Mouse (Mus musculus) heart, embryonic 11.5 days (tissue): ENCODE measurements around the gene Ipo13. TPM values are rescaled to one million over a fixed set of nuclear protein-coding genes. Genes with fewer than 3 reads are reported as not detected.

ENCODE experiments used
- ATAC-seq: fragments of 200-750 bp; cut with Nextera tagmentation; replicated peaks from 2 replicates; pipeline ENCODE4 v1.8.0; 2017; ENCODE audit warnings: moderate library complexity; ENCODE audit not compliant: insufficient number of reproducible peaks, low FRiP score, low TSS enrichment
- H3K27ac ChIP-seq: fragments of 300-500 bp; sonication (generic); 2 replicates; pipeline ENCODE4 v1.5.1; 2014; ENCODE audit warnings: mild to moderate bottlenecking, low read depth, low read length
- H3K27me3 ChIP-seq: fragments of 300-500 bp; sonication (generic); 2 replicates; pipeline ENCODE4 v1.6.1; 2014; ENCODE audit warnings: mild to moderate bottlenecking, low read length, mixed read lengths; ENCODE audit not compliant: control insufficient read depth, insufficient read depth
- H3K36me3 ChIP-seq: fragments of 300-500 bp; sonication (generic); 2 replicates; pipeline ENCODE4 v1.6.1; 2014; ENCODE audit warnings: mild to moderate bottlenecking, low read length, moderate library complexity, mixed read lengths; ENCODE audit not compliant: control insufficient read depth, insufficient read depth
- H3K4me1 ChIP-seq: fragments of 300-500 bp; sonication (generic); 2 replicates; pipeline ENCODE4 v1.6.1; 2014; ENCODE audit warnings: low read length; ENCODE audit not compliant: control insufficient read depth, insufficient read depth
- H3K4me2 ChIP-seq: fragments of 300-500 bp; sonication (generic); 2 replicates; pipeline ENCODE4 v1.6.1; 2014; ENCODE audit warnings: mild to moderate bottlenecking, moderate library complexity
- H3K4me3 ChIP-seq: fragments of 300-500 bp; sonication (generic); 2 replicates; pipeline ENCODE4 v1.5.1; 2014; ENCODE audit warnings: low read depth, low read length
- H3K9ac ChIP-seq: fragments of 300-500 bp; sonication (generic); 2 replicates; pipeline ENCODE4 v1.6.1; 2014; ENCODE audit warnings: mild to moderate bottlenecking, low read depth, low read length, moderate library complexity
- H3K9me3 ChIP-seq: fragments of 300-500 bp; sonication (generic); replicated peaks from 2 replicates; pipeline ENCODE4 v1.6.1; 2016; ENCODE audit warnings: low read length; ENCODE audit not compliant: control insufficient read depth
- WGBS: fragments of 180-500 bp; shearing (Covaris S2); extraction: QIAGEN DNeasy Blood & Tissue Kit; methylation state at CpG from one replicate; pipeline ENCODE4 v1.1.7; 2014; ENCODE audit not compliant: insufficient replicate concordance; 5-methylcytosine and 5-hydroxymethylcytosine counted together
- polyA plus RNA-seq: library from polyadenylated mRNA; unstranded; fragments of >200 nt; fragmentation: Nextera tagmentation; extraction: Ambion mirVana; gene quantifications from 2 replicates; pipeline ENCODE4 v1.2.1, GENCODE M21; 2014

The Ipo13 gene
- polyA plus RNA-seq, 1 experiment from 2014 or later, result 31.6 TPM

GRCm38 (mm10) chr4:117912131-117912561, 2.7 kb downstream of the Ipo13 start:
- no peak for ATAC-seq
- Histone ChIP-seq H3K4me1 (peaks cover 24% of the 10 kb centered on the region), H3K27ac (no peak overlapping the region), H3K9me3 (no peaks in the 10 kb centered on the region), H3K27me3 (no peaks in the 10 kb centered on the region), H3K9ac (no peak overlapping the region), H3K4me2 (no peak overlapping the region), H3K36me3 (peaks cover 13% of the 10 kb centered on the region), H3K4me3 (no peak overlapping the region)
- WGBS, result 91% methylated on average over 13 of the region's 13 CpGs

GRCm38 (mm10) chr4:117908834-117909453, 5.9 kb downstream of the Ipo13 start:
- no peak for ATAC-seq
- WGBS, result 85% methylated on average over 8 of the region's 8 CpGs
- H3K36me3 ChIP-seq, result peaks cover 22% of the 10 kb centered on the region

GRCm38 (mm10) chr4:117906196-117906595, 8.6 kb downstream of the Ipo13 start:
- WGBS, result 86% methylated on average over 3 of the region's 3 CpGs
- Histone ChIP-seq H3K4me3 (no peak overlapping the region), H3K4me2 (no peak overlapping the region), H3K9me3 (no peaks in the 10 kb centered on the region), H3K4me1 (peaks cover 4% of the 10 kb centered on the region; the same call in 1 of the 2 replicates), H3K9ac (no peak overlapping the region), H3K27ac (no peak overlapping the region), H3K27me3 (no peaks in the 10 kb centered on the region), H3K36me3 (peaks cover 35% of the 10 kb centered on the region)
- ATAC-seq, result no peak

More at GRCm38 (mm10) chr4:117908834-117909453, 5.9 kb downstream of the Ipo13 start:
- Histone ChIP-seq H3K27me3 (no peaks in the 10 kb centered on the region), H3K4me2 (no peak overlapping the region), H3K9me3 (no peaks in the 10 kb centered on the region), H3K4me3 (no peak overlapping the region), H3K4me1 (peaks cover 17% of the 10 kb centered on the region), H3K9ac (no peak overlapping the region), H3K27ac (no peak overlapping the region)

GRCm38 (mm10) chr4:117904761-117905160, 10.0 kb downstream of the Ipo13 start:
- 88% methylated on average over 8 of the region's 8 CpGs for WGBS
- no peak overlapping the region for H3K4me3 ChIP-seq
- no peak overlapping the region for H3K9ac ChIP-seq
- H3K4me1 ChIP-seq, result peaks cover 4% of the 10 kb centered on the region; the same call in 1 of the 2 replicates
- no peaks in the 10 kb centered on the region for H3K27me3 ChIP-seq
- no peak overlapping the region for H3K4me2 ChIP-seq
- no peak for ATAC-seq
- peaks cover 43% of the 10 kb centered on the region for H3K36me3 ChIP-seq
- no peak overlapping the region for H3K27ac ChIP-seq
- no peaks in the 10 kb centered on the region for H3K9me3 ChIP-seq

- Histone ChIP-seq H3K27me3 (no peaks in the 10 kb centered on the region), H3K4me1 (peaks cover 4% of the 10 kb centered on the region; the same call in 1 of the 2 replicates), H3K4me2 (no peak overlapping the region), H3K36me3 (peaks cover 49% of the 10 kb centered on the region), H3K4me3 (no peak overlapping the region), H3K9me3 (no peaks in the 10 kb centered on the region), H3K9ac (no peak overlapping the region), H3K27ac (no peak overlapping the region)
- WGBS, result 92% methylated on average over 10 of the region's 10 CpGs
- no peak for ATAC-seq
These were observed 10.7 kb downstream of the Ipo13 start for GRCm38 (mm10) chr4:117904094-117904493.

GRCm38 (mm10) chr4:117898111-117898510, 16.7 kb downstream of the Ipo13 start:
- H3K36me3 ChIP-seq, result peaks cover 39% of the 10 kb centered on the region
- H3K9ac ChIP-seq, result no peak overlapping the region
- no peaks in the 10 kb centered on the region for H3K4me1 ChIP-seq
- no peak overlapping the region for H3K4me2 ChIP-seq
- ATAC-seq, result no peak
- WGBS, result 73% methylated on average over 3 of the region's 3 CpGs
- no peaks in the 10 kb centered on the region for H3K27me3 ChIP-seq
- no peaks in the 10 kb centered on the region for H3K9me3 ChIP-seq
- no peak overlapping the region for H3K4me3 ChIP-seq
- no peak overlapping the region for H3K27ac ChIP-seq

- no peak for ATAC-seq
- Histone ChIP-seq H3K4me1 (peaks cover 4% of the 10 kb centered on the region), H3K27ac (no peak overlapping the region), H3K4me2 (no peak overlapping the region), H3K4me3 (no peak overlapping the region), H3K9me3 (no peaks in the 10 kb centered on the region), H3K36me3 (peaks cover 28% of the 10 kb centered on the region), H3K27me3 (no peaks in the 10 kb centered on the region), H3K9ac (no peak overlapping the region)
- 92% methylated on average over 6 of the region's 6 CpGs for WGBS
These were observed 18.8 kb downstream of the Ipo13 start for GRCm38 (mm10) chr4:117896031-117896430.

GRCm38 (mm10) chr4:117895339-117895738, 19.5 kb downstream of the Ipo13 start:
- Histone ChIP-seq H3K36me3 (peaks cover 22% of the 10 kb centered on the region), H3K4me3 (no peak overlapping the region), H3K9me3 (no peaks in the 10 kb centered on the region), H3K4me2 (no peak overlapping the region), H3K27me3 (no peaks in the 10 kb centered on the region), H3K27ac (no peak overlapping the region), H3K9ac (no peak overlapping the region), H3K4me1 (peaks cover 4% of the 10 kb centered on the region)
- ATAC-seq, result no peak
- WGBS, result 78% methylated on average over 7 of the region's 7 CpGs

GRCm38 (mm10) chr4:117894601-117895000, 20.2 kb downstream of the Ipo13 start:
- Histone ChIP-seq H3K9me3 (no peaks in the 10 kb centered on the region), H3K36me3 (peaks cover 16% of the 10 kb centered on the region)

More at GRCm38 (mm10) chr4:117894601-117895000, 20.2 kb downstream of the Ipo13 start:
- H3K27me3 ChIP-seq, result no peaks in the 10 kb centered on the region
- H3K4me2 ChIP-seq, result no peak overlapping the region
- H3K9ac ChIP-seq, result no peak overlapping the region
- H3K4me3 ChIP-seq, result no peak overlapping the region
- no peak for ATAC-seq
- H3K27ac ChIP-seq, result no peak overlapping the region
- WGBS, result 85% methylated on average over 8 of the region's 8 CpGs
- peaks cover 4% of the 10 kb centered on the region for H3K4me1 ChIP-seq
